Mouse (Mus musculus) spleen, adult 18-20 months (tissue): ENCODE data around the gene Ccdc88b.

Experiments
- DNase-seq, 2 experiments: peaks; one replicate each; pipeline ENCODE4 v3.0.0; 2022; ENCODE audit warnings: mixed read lengths in 2 of 2

Gene Ccdc88b

DNA sequence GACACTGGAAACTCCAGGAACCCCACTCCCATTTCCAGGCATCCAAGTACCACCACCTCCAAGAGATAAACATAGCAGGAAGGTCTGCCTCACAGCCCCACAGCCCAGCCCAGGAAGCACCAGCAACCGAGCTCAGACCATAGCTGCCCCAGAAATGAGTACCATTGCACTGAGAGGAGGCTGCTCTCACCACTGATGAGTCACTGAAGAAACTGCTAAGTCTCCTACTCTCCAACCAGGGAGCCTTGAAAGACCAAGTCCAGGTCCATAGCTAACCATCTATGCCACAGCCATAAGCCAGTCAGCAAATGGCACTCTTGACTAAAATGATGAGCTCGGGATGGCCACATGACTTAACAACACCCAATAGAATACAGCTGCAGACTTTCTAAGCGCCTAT is 31.4 kb downstream of the Ccdc88b start:
- DNase-seq, result no peak

DNA sequence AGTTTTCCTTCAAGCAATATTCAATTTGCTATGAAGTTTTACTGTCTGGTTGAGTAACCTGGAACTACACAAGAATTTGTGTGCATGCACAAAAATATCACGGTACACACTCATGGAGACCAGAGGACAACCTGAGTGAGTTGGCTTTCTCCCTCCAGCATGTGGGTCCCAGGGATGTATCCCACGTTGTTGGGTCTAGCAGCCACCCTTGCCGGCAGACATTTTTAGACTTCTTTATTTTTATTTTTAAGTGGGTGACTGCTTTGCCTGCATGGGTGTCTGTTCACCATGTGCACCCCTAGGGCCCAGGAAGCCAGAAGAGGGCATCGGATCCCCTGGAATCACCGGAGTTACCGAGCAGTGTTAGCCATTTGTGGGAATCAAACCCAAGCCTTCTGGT is 32.6 kb downstream of the Ccdc88b start:
- no peak for DNase-seq

DNA sequence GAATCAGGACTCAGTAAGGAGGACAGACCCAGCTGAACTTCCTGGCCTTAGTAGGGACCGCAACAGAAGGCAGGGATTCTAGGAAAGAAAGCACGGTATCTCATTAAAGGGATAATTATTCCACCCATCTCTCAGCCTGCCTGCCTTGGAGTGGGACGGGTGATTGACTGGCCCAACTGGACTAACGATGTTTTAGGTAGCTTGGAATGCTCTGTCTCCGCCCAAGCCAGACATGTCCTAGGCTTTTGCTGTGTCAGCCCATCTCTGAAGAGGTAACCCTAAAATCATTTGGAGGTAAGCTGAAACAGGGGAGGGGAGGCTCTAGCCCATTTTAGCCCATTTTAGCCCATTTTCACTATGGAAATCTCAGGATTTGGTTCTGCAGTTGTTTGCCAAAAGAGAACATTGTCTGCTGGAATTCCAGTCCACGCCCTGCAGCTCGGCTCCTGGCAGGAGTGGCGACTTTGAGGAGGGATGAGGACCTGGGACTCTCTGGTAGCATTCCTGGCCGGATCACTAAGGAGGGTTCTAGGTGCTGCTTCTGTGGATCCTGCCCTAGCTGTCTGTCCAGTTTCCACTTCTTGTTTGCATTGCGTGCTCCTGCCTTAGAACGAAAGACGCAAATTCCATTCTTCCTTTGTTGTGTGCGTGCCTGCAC is 37.3 kb downstream of the Ccdc88b start:
- no peak for DNase-seq

DNA sequence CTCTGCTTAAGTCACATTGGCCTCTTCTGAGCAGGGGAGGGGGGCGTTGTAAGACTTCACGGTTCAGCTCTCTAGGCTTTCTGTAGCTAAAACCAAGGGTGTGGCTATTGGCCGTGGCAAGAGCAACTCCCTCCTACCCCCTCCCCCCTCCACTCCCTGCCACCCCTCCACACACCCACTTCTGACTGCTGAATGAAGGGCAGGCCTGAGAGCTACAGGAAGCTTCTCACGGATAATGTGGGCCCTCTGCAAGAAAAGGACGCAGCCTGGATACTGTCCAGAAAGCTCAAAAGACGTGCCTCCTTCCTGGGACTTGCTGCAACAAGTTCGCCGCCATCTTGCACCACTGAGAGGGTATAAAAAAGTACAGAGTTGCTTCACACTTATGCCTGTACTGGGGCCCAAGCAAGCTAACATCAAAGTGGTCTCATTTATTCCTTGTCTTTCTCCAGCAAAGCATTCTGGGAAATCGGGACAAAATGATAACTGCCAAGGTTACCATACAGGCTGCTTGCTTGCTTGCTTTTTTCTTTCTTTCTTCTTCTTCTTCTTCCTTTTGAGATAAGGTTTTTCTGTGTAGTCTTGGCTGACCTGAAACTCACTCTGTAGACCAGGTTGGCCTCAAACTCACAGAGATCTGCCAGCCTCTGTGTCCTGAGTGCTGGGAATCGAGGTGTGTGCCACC is 38.7 kb downstream of the Ccdc88b start:
- no peak for DNase-seq

DNA sequence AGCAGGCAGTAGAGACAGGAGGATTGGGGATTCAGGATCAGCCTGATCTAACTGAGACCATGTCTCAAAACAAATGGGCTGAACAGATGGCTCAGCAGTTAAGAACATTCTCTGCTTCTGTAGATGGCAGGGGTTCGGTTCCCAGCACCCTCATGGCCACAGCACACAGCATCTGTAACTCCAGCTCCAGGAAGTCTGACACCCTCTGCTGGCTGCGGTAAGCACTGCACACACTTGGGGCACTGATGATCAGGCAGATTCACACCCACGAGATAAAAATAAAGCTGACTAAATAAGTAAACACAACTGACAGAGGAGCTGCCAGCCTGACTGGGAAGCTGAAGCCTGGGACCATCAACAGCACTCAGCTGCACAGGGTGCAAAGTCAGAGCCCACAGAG is 43.1 kb downstream of the Ccdc88b start:
- DNase-seq, result no peak

DNA sequence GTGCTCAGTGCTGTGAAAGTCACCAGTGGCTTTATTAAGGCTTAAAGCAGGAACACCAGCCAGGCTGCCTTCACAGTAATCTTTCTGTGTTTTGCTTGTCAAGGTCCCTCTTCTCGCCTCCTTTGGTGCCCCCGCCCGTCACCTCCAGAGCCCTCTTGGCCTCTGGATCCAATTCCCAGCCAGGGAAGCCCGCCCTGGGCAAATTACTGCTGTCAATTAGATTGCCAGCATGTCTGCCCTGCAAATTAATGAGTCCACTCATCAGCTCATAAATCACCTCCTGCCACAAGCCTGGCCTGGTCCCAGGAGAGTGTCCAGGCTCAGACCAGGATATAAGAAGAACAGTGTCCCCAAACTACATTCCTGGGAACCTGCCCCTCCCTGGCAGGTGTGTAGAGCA is 43.6 kb downstream of the Ccdc88b start:
- no peak for DNase-seq
